Mouse (Mus musculus): Measurements from ENCODE around the gene Pygo2. TPM values are rescaled to one million over a fixed set of nuclear protein-coding genes. Genes with fewer than 3 reads are reported as not detected.

The Pygo2 gene
- total RNA-seq (2022), result 10 to 100 TPM in 3 of 4 experiments, 1 to 10 TPM in 1; 9.2 to 12.3 (median 10.1) TPM

GRCm38 (mm10) chr3:89430171-89431159, at the start of gene Pygo2:
Gene Pygo2, plus strand, starts transcription at chr3:89430214.
- DNase-seq (ENCODE audit: low spot score in 2 of 2), result peak; percentile 91 to 95

- no peak for DNase-seq (ENCODE audit: low spot score in 2 of 2)
These were observed 49.7 kb upstream of the Pygo2 start for GRCm38 (mm10) chr3:89380291-89380690.

- no peak for DNase-seq (ENCODE audit: low spot score in 2 of 2)
These were observed 49.3 kb upstream of the Pygo2 start for GRCm38 (mm10) chr3:89380711-89381110.

- DNase-seq (ENCODE audit: low spot score in 2 of 2), result no peak
These were observed 48.8 kb upstream of the Pygo2 start for GRCm38 (mm10) chr3:89381233-89381632.

GRCm38 (mm10) chr3:89382033-89382882, 47.8 kb upstream of the Pygo2 start:
- DNase-seq (ENCODE audit: low spot score in 2 of 2), result no peak

DNA sequence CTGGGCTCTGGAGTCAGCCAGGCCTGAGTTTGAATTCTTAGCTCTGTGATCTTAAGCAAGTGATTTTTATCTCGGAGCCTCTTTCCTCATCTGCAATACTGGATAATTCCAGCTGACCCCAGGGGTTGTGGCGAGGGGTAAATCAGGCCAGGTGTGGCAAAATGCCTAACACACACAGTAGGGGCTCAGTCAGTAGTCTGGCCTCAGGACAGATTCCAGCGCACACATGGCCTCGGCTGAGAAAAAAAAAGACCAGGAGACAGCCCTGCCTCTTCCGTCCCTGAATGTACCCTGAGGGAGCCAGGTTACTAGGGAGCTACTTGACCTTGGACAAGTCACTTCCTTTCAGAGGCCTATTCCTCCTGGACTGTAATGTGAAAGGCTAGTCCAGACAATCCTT, 47.1 kb upstream of the Pygo2 start:
- no peak for DNase-seq (ENCODE audit: low spot score in 2 of 2)

DNA sequence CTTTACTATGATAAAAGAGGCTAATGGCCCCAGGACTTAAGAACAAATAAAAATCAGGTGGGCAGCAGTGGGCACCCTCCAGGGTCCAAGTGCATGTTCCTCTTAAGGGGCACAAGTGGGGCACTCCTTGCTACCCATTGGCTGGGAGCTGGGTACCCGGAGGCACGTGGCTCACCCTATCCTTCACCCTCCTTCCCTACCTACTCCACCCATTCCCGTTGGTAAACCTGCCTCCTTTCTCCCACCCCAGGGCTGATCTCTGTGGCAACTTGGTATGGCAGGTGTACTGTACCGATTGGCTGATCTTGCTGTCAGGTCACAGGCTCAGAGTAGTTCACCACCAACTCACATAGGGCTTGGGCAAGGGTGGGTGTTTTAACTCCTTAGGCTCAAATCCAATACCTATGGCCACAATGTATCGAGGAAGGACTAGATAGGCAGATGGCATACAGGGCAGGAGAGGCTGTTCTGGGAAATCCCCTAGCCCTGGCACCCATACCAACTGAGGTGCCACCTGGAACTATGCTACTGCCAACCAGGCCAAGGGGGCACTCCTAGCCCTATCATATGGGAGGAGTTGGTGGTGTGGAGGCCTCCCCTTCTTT, 46.3 kb upstream of the Pygo2 start:
- no peak for DNase-seq (ENCODE audit: low spot score in 2 of 2)

DNA sequence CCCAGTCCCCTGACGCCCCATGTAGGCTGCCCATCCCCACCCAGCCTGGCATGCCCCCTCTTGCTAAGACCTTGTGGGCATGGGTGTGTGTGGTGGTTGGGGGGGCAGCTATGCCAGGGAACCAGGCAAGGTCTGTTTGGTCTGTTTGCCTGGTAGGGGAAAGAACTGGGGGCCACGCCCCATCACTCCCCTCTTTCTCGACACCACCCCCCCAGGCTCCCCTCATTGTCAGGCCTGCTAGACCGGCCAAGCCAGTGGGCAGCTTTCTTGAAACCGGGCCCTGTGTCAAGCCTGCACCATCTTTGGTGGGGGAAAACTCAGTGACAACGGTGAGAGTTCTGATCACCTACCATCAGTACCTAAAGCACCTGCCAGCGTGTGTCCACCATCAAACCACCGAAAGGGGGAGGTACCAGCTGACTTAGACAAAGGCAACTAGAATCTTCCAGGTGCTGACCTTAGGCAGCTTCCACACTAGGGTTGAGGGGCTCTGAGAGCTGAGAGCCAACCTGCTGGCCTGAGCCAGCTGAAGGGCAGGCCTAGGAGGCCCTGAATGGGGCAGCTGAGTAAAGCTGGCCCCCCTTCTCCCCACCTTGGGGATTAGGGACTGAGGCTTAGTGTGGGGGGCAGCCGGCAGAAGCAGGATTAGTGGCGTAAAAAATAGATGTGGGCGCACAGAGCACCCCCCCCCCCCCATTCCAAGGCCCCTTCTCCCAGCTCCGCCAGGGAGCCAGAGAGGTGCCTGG, 45.5 kb upstream of the Pygo2 start:
- no peak for DNase-seq (ENCODE audit: low spot score in 2 of 2)

DNA sequence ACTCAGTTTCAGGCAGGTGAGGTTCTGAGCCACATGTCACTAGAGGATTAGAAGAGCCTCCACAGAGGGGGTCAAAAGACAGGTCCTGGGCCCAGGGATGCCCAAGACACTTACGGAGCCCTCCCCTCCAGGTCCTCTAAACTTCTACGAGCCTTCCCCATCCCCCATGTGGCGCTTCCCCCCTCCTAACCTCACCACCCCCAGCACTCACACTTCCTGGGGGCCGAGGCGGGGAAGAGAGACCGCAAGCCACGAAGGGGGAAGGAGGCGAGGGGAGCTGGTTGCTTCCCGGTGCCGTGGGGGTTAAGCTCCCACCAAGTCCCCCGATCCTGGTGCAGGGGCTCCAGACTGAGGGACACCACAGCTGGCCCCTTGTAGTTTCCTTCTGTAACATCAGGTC, 44.6 kb upstream of the Pygo2 start:
- no peak for DNase-seq (ENCODE audit: low spot score in 2 of 2)

DNA sequence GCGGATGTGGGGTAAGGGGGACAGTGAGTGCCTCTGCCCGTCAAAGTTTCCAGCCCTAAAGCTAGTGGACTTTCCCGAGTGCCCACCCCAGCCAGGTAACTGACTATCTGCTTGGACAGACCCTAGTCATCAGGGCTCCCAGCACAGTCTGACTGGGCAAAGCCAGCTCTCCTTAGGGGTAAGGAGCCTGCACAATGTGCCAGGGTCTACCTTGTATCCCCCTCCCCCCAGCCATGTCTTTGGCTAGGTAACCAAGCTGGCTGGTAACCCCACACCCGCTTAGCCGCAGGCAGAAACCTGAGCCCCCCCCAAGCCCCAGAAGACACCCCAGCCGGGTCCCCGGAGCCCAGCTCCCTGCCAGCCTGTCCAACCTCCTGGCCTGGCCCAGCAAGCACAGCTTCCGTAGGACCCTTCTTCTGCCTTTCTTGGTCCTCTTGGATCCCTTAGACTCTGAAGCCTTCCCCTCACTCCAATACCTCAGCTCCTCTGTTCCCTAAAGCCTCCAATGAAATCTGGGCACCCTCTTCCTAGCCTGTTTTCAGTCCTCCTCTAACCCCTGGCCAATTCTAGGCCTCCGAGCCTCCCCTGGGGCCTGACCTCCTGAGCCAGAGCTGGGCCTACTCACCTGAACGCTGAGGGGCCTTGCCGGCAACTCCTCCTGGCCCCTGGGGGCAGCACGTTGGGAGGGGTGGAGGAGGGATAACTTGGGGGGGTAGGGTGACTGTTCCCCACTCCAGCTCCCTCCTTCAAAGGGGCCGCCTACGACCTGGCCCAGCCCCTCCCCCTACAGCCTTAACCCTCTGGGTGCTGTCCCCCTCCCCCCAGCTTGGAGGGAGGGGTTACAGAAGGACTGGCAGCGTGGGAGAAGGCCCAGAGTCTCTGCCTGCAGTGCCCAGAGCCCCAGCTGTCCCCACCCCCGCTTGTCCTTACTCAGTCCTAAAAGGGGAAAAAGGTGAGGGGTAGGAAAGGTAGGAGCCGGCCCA, 43.3 kb upstream of the Pygo2 start:
- DNase-seq (ENCODE audit: low spot score in 2 of 2), result peak in 1 of 2 experiments; percentile 53

- DNase-seq (ENCODE audit: low spot score in 2 of 2), result peak in 1 of 2 experiments; percentile 43
These were observed 42.4 kb upstream of the Pygo2 start for GRCm38 (mm10) chr3:89387632-89388031.

- DNase-seq (ENCODE audit: low spot score in 2 of 2), result peak; percentile 61 to 84
These were observed 41.7 kb upstream of the Pygo2 start for GRCm38 (mm10) chr3:89388134-89388881.

GRCm38 (mm10) chr3:89388901-89389740, 40.9 kb upstream of the Pygo2 start:
- DNase-seq (ENCODE audit: low spot score in 2 of 2), result no peak

DNA sequence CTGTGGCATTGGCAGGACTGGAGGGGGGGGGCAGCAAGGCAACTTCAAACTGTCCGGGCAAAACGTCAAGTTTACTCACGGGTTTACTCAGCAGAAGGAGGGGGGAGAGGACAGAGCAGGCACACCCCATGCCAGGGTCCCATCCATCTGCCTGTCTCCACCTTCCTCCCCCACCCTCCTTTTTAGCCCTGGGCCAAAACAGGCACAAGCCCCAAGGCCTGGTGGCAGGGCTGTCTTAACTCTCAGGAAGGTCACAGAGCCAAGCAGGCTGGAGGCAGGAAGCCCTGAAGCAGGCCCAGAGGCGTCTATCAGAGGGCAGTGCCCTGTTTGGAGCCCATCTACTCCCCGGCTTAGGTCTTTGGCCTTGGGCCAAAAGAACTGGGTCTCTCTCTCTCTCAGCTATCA, 39.9 kb upstream of the Pygo2 start:
- peak; percentile 47 to 65 for DNase-seq (ENCODE audit: low spot score in 2 of 2)

- no peak for DNase-seq (ENCODE audit: low spot score in 2 of 2)
These were observed 39.0 kb upstream of the Pygo2 start for GRCm38 (mm10) chr3:89390699-89391662.

GRCm38 (mm10) chr3:89391663-89392511, 38.1 kb upstream of the Pygo2 start:
- DNase-seq (ENCODE audit: low spot score in 2 of 2), result peak; percentile 67 to 70

Measured in gastrocnemius, adult 8-10 months (tissue).